Mouse (Mus musculus) lung, postnatal 14 days (tissue): Measurements from ENCODE around the gene Tead2.

Experiments used
- DNase-seq: peaks from one replicate; pipeline ENCODE4 v3.0.0; 2021

The Tead2 gene

DNA sequence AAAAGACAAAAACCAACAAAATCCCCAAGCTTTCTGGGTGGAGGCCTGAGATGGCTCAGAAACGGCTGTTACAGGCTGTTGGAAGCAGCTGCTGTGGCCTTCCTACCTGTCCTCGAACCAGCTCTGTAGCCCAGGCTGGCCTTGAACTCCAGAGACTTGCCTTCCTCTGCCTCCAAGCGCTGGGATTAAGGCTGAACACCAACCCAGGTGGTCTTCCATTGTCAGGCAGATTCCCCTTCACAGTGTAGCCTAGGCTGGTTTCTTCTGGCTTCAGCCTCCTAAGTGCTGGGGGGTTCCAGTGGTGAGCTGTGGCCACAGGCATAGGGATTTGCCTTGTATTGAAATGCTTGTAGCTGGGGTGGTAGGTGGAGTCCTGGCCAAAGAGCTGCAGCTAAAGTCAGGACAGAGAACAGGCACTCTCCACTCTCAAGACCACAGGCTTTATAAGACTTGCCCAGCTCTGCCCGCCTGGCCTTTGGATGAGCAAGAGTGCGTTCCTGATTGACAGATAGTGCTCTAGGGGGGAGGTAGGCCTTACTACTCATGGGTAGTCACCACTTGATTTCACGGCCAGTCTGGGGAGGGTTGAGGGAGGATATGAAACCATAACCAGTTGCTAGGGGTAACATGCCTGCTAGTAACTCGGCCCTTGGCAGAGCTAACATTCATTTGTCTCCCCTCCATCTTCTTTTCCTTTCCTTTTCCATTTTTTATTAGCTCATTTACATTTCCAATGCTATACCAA is 14.1 kb downstream of the Tead2 start:
- no peak for DNase-seq

DNA sequence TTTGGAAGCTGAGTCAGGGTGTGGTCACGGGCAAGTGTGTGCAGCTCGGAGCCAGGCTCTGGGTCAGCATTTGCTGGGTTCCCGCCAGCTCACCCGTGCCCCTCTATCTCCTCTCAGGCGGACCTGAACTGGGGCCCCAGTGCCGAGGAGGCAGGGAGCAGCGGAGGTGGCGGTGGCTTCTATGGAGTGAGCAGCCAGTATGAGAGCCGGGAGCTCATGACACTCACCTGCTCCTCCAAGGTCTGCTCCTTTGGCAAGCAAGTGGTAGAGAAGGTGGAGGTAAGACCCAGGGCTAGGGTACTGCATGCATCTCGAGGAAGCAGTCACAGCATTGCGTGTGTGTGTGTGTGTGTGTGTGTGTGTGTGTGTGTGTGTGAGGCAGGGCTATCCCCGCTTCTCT is 15.6 kb downstream of the Tead2 start:
- no peak for DNase-seq

DNA sequence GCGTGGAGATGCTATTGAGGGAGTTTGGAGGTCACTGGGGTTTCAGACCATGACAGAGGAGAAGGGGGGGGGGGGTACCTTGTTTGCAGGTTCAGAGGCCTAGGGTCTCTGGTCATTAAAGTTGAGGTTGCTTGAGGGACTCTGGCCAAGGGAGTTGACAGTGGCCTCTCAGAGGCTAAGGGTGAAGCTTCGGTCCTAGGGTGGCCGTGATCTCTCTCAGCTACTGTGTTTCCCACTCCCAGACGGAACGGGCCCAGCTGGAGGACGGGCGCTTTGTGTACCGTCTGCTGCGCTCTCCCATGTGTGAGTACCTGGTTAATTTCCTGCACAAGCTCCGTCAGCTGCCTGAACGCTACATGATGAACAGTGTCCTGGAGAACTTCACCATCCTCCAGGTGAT is 16.4 kb downstream of the Tead2 start:
- DNase-seq = no peak

DNA sequence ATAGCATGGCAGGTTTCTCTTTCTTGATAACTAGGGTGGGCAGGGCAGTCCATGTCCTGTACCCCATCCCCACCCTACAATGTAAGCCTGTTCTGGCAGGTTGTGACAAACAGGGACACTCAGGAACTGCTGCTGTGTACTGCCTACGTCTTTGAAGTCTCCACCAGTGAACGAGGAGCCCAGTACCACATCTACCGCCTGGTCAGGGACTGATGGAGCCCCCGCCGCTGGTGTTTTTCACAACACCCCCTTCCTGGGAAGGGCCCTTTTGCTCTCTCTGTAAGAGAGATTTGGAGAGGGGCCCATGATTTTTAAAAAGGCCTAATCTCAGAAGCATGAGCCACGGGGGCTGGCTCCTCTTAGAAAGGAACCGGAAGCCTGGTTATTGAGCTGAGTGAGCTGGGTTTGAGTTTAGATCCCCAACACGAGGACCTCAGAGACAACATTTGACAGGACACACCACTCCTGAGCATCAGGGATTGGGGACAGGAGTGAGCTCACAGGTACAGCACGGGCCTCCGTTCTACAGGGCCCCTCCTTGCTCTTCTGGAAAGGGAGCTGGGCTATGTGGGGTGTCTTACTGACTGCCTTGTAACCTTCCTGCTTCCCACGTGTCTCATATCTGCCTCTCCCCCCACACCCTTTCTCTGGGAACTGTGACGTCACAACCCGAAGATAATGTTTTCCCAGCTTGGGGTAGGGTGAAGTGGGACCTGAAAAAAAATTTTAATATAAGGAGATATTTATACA is 17.3 kb downstream of the Tead2 start:
- DNase-seq = no peak

DNA sequence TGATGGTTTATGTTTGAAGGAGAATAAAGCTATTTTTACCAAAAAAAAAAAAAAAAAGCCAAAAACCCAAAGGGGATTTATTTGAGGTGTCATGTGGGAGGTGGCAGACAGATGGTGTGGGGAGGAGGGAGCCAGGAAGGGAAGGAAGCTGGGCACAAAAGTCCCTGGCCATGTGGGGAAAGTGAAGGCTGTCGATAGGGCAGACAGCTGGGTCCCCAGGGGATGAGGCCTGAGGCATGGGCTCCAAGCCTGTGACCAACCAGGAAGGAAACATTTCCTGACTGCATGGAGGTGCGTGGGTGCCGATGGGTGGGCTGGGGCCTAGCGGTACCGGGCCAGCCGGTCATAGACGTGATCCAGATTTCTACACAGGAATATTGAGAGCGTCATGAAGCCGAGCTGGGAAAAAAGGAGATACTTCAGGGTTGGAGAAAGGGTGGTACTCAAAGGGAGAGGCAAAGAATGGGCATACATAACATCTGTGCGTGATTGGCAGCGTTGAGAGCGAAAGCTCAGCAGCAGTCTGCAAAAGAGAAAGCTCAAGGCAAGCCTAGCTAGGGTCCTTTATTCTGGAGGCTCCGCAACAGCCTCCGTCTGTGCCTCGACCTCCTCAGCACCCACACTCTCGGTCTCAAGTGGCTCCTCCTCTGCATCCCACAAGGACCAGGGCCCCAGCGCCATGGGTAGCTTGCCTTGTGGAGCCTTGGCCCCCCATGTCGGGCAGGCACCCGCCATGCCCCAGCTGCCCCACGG is 18.2 kb downstream of the Tead2 start:
- no peak for DNase-seq

DNA sequence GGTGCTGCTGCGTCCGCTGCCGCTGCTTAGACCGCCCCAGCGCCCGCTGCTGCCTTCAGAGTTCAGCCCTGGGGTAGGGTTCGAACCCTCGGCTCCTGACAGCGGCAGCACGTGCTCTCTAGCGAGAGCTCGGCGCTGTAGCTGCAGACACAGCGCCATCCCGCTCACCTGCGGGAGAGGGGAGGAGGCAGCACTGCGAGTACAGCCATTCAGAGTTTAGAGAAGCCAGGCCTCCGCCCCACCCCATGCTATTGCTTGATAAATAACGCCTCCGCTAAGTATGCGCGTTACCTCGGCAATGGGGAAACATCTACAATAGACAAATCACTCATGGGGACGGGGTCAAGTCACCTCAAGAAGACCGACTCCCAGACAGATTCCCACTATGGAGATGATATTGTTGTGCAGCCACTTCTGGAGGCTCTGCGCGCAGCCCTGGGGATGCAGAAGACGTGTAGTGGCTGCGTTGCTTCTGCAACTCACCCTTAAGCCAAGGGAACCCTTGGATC is 18.8 kb downstream of the Tead2 start:
- DNase-seq = no peak

DNA sequence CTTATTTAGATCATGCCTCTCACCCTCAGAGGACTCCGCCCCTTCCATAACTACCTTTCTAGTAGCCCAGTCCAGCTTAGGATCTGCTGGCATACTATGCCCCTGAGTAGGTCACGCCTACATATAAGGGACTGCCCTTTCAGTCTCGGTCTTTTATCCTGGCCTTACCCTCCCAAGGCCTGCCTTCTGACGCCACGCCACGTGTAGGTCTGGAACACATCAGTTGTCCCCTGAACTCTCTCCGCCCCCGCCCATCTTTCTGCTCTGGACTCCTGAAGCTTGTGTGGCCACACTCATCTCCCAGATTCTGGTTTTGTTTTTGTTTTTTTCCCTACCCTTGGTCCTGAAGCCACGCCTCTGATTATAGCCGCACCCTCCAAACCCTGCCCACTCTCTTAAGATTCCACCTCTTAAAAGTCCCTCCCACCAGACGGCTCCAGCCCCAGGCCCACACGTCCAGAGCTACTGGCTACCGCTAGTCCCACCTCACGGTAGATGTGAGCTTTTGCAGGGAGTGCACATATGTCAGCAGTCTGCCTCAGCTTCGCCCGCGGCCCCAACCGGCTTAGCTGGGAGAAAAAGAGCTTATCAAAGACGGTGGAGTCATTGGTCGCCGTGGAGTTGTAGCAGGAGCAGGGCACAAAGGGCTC is 19.5 kb downstream of the Tead2 start:
- peak; percentile 44 for DNase-seq

DNA sequence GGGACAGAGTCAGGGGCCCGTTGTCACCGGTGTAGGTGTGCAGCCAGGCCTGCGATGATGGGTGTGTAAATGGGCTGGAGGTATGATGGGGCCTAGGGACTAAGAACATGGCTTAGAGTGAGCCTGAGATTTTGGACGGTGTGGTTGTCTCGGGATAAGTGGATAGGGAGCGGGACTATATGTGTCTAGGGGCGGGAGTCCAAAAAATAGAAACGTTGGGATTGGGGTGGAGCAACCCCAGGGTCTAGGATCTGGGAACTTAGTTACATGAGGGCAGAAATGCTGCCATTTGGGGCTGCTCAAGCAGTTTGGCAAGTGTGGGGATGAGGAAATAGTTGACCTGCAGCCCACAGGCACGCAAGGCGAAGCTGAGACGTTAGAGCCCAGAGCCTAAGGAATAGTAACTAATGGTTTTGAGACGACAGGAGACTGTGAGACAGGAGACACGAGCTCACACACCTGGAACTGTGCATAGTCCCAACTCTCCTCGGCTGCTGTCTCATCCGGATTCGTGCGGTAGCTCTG is 20.2 kb downstream of the Tead2 start:
- DNase-seq = no peak

DNA sequence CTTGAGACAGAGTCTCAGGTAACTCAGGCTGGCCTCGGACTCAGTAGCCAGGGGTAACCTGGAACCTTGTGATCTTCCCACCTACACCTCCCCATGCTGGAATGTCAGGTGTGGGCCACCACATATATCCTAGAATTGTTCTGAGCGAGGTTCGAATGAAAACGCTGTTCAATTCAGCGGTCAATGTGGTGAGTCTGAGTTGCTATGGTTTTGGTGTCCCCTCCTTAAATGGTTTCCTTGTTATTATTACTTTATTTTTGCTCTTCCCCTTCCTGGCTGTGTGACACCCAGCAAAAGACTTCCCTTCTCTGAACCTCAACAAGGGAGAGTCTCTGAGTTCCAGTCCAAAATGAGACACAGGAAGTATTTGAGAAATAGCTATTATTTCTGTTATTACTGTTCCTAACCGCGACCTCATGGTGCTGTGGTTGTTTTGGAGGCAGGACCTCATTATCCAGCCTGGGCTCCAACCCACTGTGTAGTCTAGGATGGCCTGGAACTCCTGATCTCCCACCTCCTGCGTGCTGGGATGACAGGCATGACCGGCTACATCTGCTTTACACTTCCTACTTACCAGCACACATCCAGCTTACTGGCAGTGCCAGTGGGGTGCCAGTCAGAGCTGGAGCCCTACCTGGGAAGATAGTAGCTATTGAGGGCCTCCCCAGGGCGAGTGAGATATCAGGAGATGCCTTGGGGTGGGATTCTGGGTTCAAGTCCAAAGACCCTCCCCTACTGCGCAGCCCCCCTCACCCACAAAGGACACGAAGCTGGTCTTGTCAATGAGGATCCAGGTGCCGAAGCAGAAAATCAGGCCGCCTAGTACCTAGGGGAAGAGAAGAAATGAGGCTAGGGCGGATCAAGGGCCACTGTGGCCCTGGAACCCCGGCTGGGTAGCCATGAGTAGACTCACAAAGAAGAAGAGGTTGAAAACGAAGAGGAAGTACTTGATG is 22.5 kb downstream of the Tead2 start:
- no peak for DNase-seq

DNA sequence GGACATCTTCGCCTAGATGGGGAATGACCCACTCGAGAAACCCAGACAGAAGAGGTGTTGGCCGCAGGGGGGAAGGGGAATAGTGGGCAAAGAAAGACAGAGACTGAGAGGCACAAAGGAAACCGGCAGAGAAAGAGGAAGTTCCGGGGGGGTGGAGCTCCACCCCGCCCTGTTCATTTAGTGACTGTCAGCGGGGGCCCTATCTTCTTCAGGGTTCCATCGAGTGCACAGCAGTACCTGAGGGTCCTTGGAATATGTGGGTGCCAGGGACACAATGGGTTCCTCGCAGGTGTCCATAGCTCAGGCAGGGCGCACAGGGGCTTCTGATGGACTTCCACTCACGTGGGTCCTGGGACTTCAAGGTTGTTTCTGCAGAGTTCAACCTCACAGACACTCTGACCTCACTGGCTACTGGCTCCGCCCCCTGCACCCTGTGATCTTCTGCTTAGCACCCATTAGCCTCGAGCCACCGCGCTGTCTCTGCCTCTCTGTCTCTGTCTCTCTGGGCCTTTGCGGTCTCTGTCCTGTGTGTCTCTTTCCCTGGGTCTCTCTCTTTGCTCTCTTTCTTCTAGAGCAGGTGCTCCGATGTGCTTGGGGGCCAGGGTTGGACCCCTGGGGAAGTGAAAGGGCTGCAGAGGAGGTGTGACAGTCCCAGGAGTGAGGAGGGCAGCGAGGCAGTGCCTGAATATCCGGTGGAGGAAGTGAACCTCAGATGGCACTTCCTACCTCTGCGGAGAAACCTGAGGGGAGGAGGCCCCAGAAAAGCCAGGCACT is 23.4 kb downstream of the Tead2 start, which contains the start of gene Cd37:
TSS of gene Cd37 (minus strand) at position 393 of the 774 bp plus-strand sequence.
- DNase-seq = no peak

DNA sequence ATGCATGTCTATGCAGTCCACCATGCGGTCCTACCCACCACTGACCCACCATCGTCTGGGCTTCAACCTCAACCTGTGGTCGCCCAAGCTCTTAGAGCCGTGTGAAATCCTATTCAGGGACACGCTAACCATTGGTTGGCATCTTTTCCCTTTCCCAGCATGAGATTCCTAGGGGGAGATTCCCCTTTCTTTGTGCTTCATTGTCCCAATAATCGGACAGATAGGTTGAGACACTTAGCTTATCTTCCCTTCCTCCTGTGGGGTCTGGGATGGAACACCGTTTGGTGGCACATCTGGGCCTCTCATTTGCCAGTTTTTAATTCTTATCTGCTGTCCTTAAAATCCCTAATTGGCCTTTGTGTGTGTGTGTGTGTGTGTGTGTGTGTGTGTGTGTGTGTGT is 24.6 kb downstream of the Tead2 start:
- DNase-seq = no peak

DNA sequence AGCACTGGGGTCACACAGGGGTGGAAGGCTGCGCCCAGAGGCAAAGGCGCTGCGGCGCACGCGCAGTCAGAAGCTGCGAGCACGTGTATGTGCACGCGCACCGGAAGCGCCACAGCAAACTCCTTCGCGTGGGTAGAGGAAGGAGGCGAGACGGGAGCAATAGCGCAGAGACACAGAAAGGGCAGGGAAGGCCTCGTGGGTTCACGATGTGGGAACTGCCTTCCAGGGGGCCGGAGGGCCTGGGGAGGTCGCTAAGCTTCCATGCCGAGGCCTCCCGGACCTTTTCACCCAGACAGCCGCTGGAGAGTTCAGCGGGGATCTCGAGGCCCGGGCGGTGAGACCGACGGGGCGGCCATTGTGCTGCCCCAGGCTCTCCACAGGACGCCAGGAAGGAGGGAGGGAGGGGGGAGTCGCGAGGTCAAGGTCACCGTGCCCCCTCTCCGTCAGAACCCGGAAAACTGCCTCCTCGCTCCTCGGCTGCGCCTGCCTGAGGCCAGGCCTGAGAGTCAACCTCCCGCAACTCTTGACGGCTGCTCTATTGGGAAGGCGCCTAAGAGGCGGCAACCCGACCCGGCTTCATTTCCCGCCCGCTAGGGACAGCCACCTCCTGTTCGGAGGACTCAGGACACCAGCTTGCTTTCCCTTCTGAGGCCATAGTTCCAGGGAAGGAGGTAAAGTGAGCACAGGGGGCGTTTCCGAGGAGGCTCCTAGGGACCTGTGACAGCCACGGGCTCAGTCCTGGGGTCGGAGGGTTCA is 25.3 kb downstream of the Tead2 start, which contains the start of gene Slc6a16:
TSS of gene Slc6a16 (plus strand) at position 453 of the 756 bp plus-strand sequence.
- DNase-seq = no peak

DNA sequence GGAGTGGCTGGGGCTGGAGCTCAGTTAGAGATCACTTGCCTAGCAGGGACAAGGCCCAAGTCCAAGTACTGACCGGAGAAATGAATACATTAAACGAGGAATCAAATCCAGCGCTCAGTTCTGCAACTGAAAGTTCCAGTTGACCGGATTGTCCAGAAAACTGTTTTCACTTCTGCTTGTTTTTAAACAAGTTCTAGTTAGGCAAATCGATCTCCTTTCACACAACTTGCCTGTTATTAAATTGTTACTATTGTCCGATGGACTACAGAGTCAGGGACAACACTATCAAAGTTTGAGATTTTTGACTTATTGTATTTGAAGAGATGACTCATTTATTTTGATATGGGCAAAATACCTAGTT is 25.8 kb downstream of the Tead2 start:
- no peak for DNase-seq

DNA sequence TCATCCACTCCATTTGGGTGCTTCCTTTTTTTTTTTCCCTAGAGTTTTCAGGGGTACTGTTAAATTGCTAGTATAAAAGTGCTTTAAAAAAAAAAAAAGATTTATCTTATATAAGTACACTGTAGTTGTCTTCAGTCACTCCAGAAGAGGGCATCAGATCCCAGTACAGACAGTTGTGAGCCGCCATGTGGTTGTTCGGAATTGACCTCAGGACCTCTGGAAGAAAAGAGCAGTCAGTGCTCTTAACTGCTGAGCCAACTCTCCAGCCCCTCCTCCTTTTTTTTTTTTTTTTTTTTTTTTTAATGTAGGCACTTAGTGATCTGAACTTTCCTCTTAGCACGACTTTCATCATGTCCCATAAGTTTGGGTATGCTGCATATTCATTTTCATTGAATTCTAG is 32.1 kb downstream of the Tead2 start:
- DNase-seq = no peak

DNA sequence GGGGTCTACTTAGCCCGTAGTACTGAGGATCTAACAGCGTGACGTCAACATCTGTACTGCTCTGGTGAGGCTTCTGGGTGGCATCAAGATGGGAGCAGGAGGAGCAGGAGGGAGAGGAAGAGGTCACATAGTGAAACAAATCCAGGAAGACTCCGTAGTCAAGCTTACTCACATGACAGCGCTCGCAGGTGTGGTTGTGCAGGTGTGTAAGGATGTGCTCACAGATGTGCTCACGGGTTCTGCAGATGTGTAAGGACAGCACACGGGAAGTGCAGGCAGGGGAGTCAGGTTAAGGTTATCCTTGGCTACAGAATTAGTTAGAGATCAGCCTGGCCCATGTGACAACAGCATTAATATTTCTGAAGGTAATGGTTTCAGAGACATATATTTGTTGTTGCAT is 38.3 kb downstream of the Tead2 start:
- no peak for DNase-seq

DNA sequence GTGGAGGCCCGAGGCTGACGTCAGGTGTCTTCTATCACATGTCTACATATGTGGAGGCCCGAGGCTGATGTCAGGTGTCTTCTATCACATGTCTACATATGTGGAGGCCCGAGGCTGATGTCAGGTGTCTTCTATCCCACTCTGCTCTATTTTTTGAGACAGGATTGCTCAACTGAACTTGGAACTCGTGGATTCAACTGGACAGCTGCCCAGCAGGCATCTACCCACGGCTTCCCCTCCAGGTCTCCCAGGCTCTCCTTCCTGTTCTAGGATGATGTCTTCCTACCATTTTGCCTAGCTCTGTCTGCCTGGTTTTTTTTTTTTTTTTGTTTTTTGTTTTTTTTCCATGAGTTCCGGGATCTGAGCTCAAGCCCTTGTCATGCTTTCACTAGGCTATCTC is 40.3 kb downstream of the Tead2 start:
- DNase-seq = peak; percentile 63

DNA sequence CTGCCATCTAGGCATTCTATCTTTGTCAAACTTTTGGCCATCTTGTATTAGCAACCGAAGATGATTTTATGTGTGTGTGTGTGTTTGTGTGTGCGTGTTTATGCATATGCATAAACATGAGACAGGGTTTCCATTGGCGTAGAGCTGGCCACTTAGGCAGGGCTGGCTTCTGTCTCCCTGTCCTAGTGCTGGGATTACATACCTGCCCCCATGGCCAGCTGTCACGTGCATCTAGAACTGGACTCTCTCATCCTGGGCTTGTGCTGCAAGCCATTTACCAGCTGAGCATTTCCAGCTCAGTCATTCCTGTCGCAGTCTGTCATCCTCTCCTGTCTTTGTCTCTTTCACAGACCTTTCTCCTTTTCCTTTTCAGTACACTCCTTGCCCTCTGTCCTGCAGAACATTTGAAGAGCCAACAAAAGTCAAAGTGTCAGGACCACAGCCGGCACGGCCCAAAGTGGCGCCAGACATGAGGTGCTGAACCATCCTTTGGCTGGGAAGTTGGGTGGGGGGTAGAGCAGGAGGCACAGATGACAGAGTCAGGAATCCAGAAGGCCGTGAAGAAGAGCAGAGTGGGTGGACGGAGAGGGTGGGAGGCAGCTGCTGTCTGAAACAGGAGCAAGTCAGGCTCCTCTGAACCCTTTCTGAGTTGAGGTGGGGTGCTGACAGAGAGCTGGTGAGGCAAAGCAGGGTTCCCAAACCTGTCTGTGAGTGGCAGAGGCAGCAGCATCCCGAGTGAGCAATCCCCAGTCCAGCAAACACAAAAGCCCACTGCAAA is 41.7 kb downstream of the Tead2 start:
- no peak for DNase-seq

DNA sequence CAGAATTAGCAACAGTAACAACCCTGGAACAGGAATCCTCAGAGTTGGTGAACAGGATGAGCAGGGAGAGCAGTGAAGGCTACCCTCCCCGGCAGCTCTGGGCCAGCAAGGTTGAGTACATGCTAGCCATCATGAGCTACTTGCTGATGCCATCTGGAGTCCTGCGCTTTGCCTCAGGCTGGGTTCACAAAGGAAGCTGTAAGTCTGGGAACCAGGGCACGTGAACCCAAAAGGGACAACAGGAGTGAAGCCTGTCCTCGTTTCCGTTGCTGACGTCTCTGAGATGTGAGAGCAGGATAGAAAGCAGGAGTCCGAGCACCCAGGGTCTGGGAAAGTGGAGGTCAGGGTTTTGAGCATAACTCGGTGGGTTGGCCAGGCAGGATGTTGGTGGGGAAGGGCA is 43.7 kb downstream of the Tead2 start:
- no peak for DNase-seq

DNA sequence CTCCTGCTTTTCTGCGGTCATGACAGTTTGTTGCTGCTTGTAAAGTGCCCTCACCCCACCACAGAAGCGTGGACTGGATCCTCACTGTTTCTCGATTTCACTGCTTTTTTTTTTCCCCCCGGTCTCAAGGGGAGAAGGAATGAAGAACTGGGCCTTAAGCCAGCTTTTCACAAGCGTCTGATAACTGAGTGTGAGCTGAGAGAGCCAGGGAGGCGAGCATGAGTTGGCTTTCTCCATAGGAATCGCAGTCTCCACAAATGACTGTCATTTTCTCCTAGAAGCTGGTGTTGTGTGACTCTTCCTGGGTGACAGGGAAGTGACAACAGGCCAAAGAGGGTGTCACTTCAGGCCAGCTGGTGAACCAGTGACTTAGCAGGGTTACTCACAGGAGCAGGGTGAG is 46.7 kb downstream of the Tead2 start:
- DNase-seq = no peak
